Mouse (Mus musculus): ENCODE measurements around the gene Smc5. TPM values are rescaled to one million over a fixed set of nuclear protein-coding genes. Genes with fewer than 3 reads are reported as not detected.
A peak's percentile ranks its signal among the peaks of the same experiment; 100 is the strongest.

Smc5 gene
- polyA plus RNA-seq, 1 experiment from 2014 or later: 54.4 TPM

- no peaks in the 10 kb centered on the region for H3K27me3 ChIP-seq (ENCODE audit: control insufficient read depth, insufficient read depth, low read length)
- no peaks in the 10 kb centered on the region for H3K36me3 ChIP-seq (replicated peaks; ENCODE audit: control insufficient read depth, insufficient read depth, low read depth, low read length)
- no peak overlapping the region for H3K9ac ChIP-seq (replicated peaks; ENCODE audit: low read length)
- no peak overlapping the region for H3K27ac ChIP-seq (replicated peaks; ENCODE audit: low read depth, low read length)
- DNase-seq (ENCODE audit: low spot score): no peak
- no peak for ATAC-seq (replicated peaks; ENCODE audit: insufficient number of reproducible peaks, low FRiP score, low TSS enrichment, low read depth)
- no peaks in the 10 kb centered on the region for H3K9me3 ChIP-seq (replicated peaks; ENCODE audit: control insufficient read depth, low read length)
- WGBS: 96% methylated on average over 2 of the region's 2 CpGs
- no peak overlapping the region for H3K4me3 ChIP-seq (ENCODE audit: low read depth, low read length)
- H3K4me2 ChIP-seq (ENCODE audit: low read depth, low read length): no peak overlapping the region
- H3K4me1 ChIP-seq (ENCODE audit: control insufficient read depth, insufficient read depth, low read length): no peaks in the 10 kb centered on the region
These were observed 104.0 kb downstream of the Smc5 start for GRCm38 (mm10) chr19:23169659-23170050.

GRCm38 (mm10) chr19:23168899-23169658, 104.6 kb downstream of the Smc5 start:
- no peak overlapping the region for H3K9ac ChIP-seq (replicated peaks; ENCODE audit: low read length)
- no peaks in the 10 kb centered on the region for H3K27me3 ChIP-seq (ENCODE audit: control insufficient read depth, insufficient read depth, low read length)
- H3K4me1 ChIP-seq (ENCODE audit: control insufficient read depth, insufficient read depth, low read length): no peaks in the 10 kb centered on the region
- ATAC-seq (replicated peaks; ENCODE audit: insufficient number of reproducible peaks, low FRiP score, low TSS enrichment, low read depth) (no peak), DNase-seq (ENCODE audit: low spot score) (no peak)
- 86% methylated on average over 5 of the region's 5 CpGs for WGBS
- H3K9me3 ChIP-seq (replicated peaks; ENCODE audit: control insufficient read depth, low read length): no peaks in the 10 kb centered on the region
- no peak overlapping the region for H3K4me3 ChIP-seq (ENCODE audit: low read depth, low read length)
- H3K27ac ChIP-seq (replicated peaks; ENCODE audit: low read depth, low read length): no peak overlapping the region
- H3K4me2 ChIP-seq (ENCODE audit: low read depth, low read length): no peak overlapping the region
- no peaks in the 10 kb centered on the region for H3K36me3 ChIP-seq (replicated peaks; ENCODE audit: control insufficient read depth, insufficient read depth, low read depth, low read length)

- Histone ChIP-seq H3K27ac (replicated peaks; ENCODE audit: low read depth, low read length) (no peak overlapping the region), H3K27me3 (ENCODE audit: control insufficient read depth, insufficient read depth, low read length) (no peaks in the 10 kb centered on the region), H3K36me3 (replicated peaks; ENCODE audit: control insufficient read depth, insufficient read depth, low read depth, low read length) (no peaks in the 10 kb centered on the region), H3K4me3 (ENCODE audit: low read depth, low read length) (no peak overlapping the region), H3K4me2 (ENCODE audit: low read depth, low read length) (no peak overlapping the region), H3K9ac (replicated peaks; ENCODE audit: low read length) (no peak overlapping the region), H3K4me1 (ENCODE audit: control insufficient read depth, insufficient read depth, low read length) (no peaks in the 10 kb centered on the region), H3K9me3 (replicated peaks; ENCODE audit: control insufficient read depth, low read length) (no peaks in the 10 kb centered on the region)
- peak; percentile 27 for DNase-seq (ENCODE audit: low spot score)
- WGBS: 77% methylated on average over 11 of the region's 11 CpGs
- ATAC-seq (replicated peaks; ENCODE audit: insufficient number of reproducible peaks, low FRiP score, low TSS enrichment, low read depth): no peak
These were observed 107.0 kb downstream of the Smc5 start for GRCm38 (mm10) chr19:23166550-23167284.

GRCm38 (mm10) chr19:23164651-23165240, 109.0 kb downstream of the Smc5 start:
- DNase-seq (ENCODE audit: low spot score) (no peak), ATAC-seq (replicated peaks; ENCODE audit: insufficient number of reproducible peaks, low FRiP score, low TSS enrichment, low read depth) (no peak)
- no peak overlapping the region for H3K27ac ChIP-seq (replicated peaks; ENCODE audit: low read depth, low read length)
- H3K36me3 ChIP-seq (replicated peaks; ENCODE audit: control insufficient read depth, insufficient read depth, low read depth, low read length): no peaks in the 10 kb centered on the region
- 79% methylated on average over 16 of the region's 16 CpGs for WGBS
- H3K9ac ChIP-seq (replicated peaks; ENCODE audit: low read length): no peak overlapping the region
- H3K4me3 ChIP-seq (ENCODE audit: low read depth, low read length): no peak overlapping the region
- H3K9me3 ChIP-seq (replicated peaks; ENCODE audit: control insufficient read depth, low read length): no peaks in the 10 kb centered on the region
- H3K4me1 ChIP-seq (ENCODE audit: control insufficient read depth, insufficient read depth, low read length): no peaks in the 10 kb centered on the region
- no peaks in the 10 kb centered on the region for H3K27me3 ChIP-seq (ENCODE audit: control insufficient read depth, insufficient read depth, low read length)
- H3K4me2 ChIP-seq (ENCODE audit: low read depth, low read length): no peak overlapping the region

- Histone ChIP-seq H3K4me3 (ENCODE audit: low read depth, low read length) (no peak overlapping the region), H3K4me2 (ENCODE audit: low read depth, low read length) (no peak overlapping the region), H3K27ac (replicated peaks; ENCODE audit: low read depth, low read length) (no peak overlapping the region), H3K9ac (replicated peaks; ENCODE audit: low read length) (no peak overlapping the region), H3K4me1 (ENCODE audit: control insufficient read depth, insufficient read depth, low read length) (no peaks in the 10 kb centered on the region), H3K9me3 (replicated peaks; ENCODE audit: control insufficient read depth, low read length) (no peaks in the 10 kb centered on the region), H3K27me3 (ENCODE audit: control insufficient read depth, insufficient read depth, low read length) (no peaks in the 10 kb centered on the region), H3K36me3 (replicated peaks; ENCODE audit: control insufficient read depth, insufficient read depth, low read depth, low read length) (no peaks in the 10 kb centered on the region)
- no peak for DNase-seq (ENCODE audit: low spot score)
- ATAC-seq (replicated peaks; ENCODE audit: insufficient number of reproducible peaks, low FRiP score, low TSS enrichment, low read depth): no peak
- 40% methylated on average over 3 of the region's 3 CpGs for WGBS
These were observed 110.3 kb downstream of the Smc5 start for GRCm38 (mm10) chr19:23163361-23163760.

- H3K9ac ChIP-seq (replicated peaks; ENCODE audit: low read length): no peak overlapping the region
- ATAC-seq (replicated peaks; ENCODE audit: insufficient number of reproducible peaks, low FRiP score, low TSS enrichment, low read depth) (peak; percentile 65; the same call in 1 of the 2 replicates), DNase-seq (ENCODE audit: low spot score) (peak; percentile 41)
- no peaks in the 10 kb centered on the region for H3K9me3 ChIP-seq (replicated peaks; ENCODE audit: control insufficient read depth, low read length)
- no peaks in the 10 kb centered on the region for H3K27me3 ChIP-seq (ENCODE audit: control insufficient read depth, insufficient read depth, low read length)
- WGBS: 58% methylated on average over 6 of the region's 6 CpGs
- no peak overlapping the region for H3K27ac ChIP-seq (replicated peaks; ENCODE audit: low read depth, low read length)
- no peak overlapping the region for H3K4me2 ChIP-seq (ENCODE audit: low read depth, low read length)
- no peaks in the 10 kb centered on the region for H3K36me3 ChIP-seq (replicated peaks; ENCODE audit: control insufficient read depth, insufficient read depth, low read depth, low read length)
- no peak overlapping the region for H3K4me3 ChIP-seq (ENCODE audit: low read depth, low read length)
- H3K4me1 ChIP-seq (ENCODE audit: control insufficient read depth, insufficient read depth, low read length): no peaks in the 10 kb centered on the region
These were observed 110.8 kb downstream of the Smc5 start for GRCm38 (mm10) chr19:23162877-23163276.

GRCm38 (mm10) chr19:23162387-23162809, 111.3 kb downstream of the Smc5 start:
- Histone ChIP-seq H3K27ac (replicated peaks; ENCODE audit: low read depth, low read length) (no peak overlapping the region), H3K27me3 (ENCODE audit: control insufficient read depth, insufficient read depth, low read length) (no peaks in the 10 kb centered on the region), H3K4me1 (ENCODE audit: control insufficient read depth, insufficient read depth, low read length) (no peaks in the 10 kb centered on the region), H3K36me3 (replicated peaks; ENCODE audit: control insufficient read depth, insufficient read depth, low read depth, low read length) (no peaks in the 10 kb centered on the region), H3K4me2 (ENCODE audit: low read depth, low read length) (no peak overlapping the region), H3K9me3 (replicated peaks; ENCODE audit: control insufficient read depth, low read length) (no peaks in the 10 kb centered on the region), H3K9ac (replicated peaks; ENCODE audit: low read length) (no peak overlapping the region), H3K4me3 (ENCODE audit: low read depth, low read length) (no peak overlapping the region)
- WGBS: 25% methylated on average over 8 of the region's 8 CpGs
- DNase-seq (ENCODE audit: low spot score) (peak; percentile 55), ATAC-seq (replicated peaks; ENCODE audit: insufficient number of reproducible peaks, low FRiP score, low TSS enrichment, low read depth) (no peak)
